Mouse (Mus musculus): ENCODE results near the gene Sfi1. TPM values are rescaled to one million over a fixed set of nuclear protein-coding genes. Genes with fewer than 3 reads are reported as not detected.
"Not testable (repeated sequence)": the region's sequence is repeated elsewhere in the genome, so short reads cannot be mapped to it uniquely, and the experiment has no call there.

Sfi1 gene
- total RNA-seq, 2 experiments from 2014 or later: 10.4 to 18.0 TPM

DNA sequence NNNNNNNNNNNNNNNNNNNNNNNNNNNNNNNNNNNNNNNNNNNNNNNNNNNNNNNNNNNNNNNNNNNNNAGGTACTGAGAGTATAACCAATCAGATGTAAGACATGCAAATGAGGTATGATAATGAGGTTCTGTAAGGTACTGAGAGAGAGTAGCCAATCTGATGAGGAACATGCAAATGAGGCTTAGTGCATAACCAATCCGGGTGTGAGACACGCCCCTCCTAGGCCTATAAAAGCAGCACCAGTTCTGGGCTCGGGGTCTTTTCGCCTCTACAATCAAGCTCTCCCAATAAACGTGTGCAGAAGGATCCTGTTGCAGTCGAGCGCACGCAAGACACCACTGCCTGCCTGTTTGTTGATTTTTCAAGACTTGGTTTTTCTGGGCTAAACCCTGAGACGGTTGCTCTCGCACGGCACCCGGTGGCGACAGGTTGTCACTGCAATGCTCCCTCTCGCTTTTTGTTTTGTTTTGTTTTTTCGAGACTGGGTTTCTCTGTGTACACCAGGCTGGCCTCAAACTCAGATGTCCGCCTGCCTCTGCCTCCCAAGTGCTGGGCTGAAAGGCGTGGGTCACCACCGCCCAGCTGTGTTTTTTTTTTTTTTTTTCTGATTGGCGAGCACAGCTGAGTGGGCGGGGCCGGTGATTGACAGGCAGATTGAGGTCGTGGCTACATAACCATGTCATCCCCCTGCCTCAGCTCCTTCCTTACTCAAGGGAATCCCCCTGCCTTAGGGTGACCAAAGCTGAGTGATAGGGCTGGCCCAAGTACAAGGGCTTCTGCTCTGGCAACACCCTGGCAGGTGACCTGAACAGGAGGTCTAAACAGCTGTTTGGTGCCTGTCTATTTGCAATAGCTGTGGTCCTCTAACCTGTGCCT, 68.1 kb downstream of the Sfi1 start:
- peak; percentile 0 for ATAC-seq (replicated peaks; ENCODE audit: poor library complexity, severe bottlenecking)

DNA sequence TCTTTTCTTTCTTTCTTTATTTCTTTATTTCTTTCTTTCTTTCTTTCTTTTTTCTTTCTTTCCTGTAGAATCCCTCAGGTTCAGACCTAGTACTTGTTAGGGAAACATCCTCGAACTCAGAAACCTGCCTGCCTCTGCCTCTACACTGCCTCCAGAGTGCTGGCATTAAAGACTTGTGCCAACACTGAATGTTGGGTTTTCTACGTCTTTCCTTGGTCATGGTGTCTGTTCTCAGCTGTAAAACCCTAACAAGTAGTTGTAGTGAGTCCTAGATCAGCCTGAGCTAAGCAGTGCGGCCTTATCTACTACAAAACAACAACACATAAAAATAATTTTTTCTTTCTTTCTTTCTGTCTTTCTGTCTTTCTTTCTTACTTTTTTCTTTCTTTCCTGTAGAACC, 78.9 kb downstream of the Sfi1 start:
- no peak for ATAC-seq (replicated peaks; ENCODE audit: poor library complexity, severe bottlenecking)

DNA sequence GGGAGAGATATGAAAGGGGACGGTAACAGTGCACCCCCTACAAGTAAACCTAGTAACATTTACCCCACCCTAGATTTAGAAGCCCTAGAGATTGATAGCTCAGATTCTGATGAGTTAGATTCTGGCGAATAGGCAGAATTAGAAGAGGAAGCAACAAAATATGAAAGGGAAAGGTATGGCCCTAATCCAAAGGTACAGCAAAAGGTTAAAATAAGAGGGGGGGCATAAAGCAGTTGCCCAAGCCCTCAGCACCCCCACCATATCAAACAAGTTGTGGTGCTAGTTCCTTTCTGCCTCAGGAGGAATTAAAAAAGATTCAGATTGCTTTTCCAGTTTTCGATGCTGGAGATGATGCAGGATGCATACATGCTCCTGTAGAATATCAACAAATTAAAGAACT, 87.1 kb downstream of the Sfi1 start:
- ATAC-seq (replicated peaks; ENCODE audit: poor library complexity, severe bottlenecking): no peak

DNA sequence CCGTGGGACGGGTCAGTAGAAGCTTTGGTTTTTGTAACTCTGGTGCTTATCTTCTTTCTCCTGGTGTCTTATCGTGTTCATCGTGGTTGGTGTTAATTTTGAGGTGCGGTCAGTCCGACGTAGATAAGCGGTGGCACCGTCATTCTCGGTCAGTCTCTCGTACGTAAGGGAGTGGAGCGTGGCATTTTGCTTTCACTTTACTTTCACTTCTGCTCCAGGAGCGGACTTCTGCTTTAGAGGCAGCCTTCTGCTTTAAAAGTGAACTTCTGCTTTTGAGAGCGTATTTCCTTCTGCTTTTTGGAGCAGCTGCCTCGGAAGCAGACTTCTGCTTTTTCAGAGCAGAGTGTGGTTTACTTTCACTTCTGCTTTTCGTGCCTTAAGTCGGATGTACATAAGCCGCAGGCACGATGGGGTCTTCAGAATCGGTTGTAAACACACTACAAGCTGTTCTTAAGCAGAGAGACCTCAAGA, 88.0 kb downstream of the Sfi1 start:
- peak; percentile 89 for ATAC-seq (replicated peaks; ENCODE audit: poor library complexity, severe bottlenecking)

DNA sequence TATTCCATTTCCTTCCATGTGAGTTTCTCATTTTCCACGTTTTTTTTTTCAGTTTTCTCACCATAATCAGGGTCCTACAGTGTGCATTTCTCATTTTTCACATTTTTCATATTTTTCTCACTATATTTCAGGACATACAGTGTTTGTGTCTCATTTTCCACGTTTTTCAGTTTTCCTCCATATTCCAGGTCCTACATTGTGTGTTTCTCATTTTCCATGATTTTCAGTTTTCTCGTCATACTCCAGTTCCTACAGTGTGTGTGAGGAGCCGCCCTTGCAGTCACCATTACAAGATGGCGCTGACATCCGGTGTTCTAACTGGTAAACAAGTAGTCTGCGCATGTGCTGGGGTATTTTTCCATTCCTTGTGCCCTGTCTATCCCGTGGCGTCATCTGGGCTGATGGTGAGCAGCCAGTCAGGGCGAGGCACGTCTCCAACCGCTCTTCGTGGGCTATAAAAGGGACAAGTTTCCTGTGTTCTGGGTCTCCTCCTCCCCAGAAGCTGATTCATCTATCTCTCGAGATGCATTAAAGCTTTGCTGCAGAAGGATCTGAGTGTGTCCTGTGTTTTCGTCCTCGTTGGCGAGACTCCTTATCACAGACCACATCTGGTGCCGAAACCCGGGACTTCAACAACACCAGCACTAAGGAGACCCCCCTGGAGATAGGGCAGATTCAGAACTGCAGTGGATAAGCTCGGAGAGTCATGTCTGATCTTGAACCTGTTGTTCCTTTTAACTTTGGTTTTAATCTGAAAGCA, 88.6 kb downstream of the Sfi1 start:
- peak; percentile 38 for ATAC-seq (replicated peaks; ENCODE audit: poor library complexity, severe bottlenecking)

DNA sequence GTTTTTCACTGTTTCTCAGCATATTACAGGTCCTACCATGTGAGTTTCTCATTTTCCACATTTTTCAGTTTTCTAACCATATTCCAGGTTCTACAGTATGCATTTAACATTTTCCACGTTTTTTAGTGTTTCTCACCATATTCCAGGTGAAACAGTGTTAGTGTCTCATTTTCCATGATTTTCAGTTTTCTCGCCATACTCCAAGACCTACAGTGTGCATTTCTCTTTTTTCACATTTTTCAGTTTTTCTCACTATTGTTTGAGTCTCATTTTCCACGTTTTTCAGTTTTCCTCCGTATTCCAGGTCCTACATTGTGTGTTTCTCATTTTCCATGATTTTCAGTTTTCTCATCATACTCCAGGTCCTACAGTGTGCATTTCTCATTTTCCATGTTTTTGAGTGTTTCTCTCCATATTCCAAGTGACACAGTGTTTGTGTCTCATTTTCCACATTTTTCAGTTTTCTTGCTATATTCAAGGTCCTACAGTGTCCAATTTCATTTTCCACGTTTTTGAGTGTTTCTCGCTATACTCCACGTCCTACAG, 89.6 kb downstream of the Sfi1 start:
- ATAC-seq (replicated peaks; ENCODE audit: poor library complexity, severe bottlenecking): no peak

DNA sequence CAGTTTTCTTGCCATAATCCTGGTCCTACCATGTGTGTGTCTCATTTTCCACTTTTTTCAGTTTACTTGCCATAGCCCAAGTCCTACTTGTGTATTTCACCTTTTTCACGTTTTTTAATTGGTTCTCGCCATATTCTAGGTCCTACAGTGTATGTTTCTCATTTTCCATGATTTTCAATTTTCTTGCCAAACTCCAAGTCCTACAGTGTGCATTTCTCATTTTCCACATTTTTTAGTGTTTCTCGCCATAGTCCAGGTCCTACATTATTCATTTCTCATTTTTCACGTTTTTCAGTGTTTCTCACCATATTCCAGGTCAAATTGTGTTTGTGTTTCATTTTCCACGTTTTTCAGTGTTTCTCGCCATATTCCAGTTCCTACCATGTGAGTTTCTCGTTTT, 90.6 kb downstream of the Sfi1 start:
- not testable (repeated sequence) for ATAC-seq (replicated peaks; ENCODE audit: poor library complexity, severe bottlenecking)

DNA sequence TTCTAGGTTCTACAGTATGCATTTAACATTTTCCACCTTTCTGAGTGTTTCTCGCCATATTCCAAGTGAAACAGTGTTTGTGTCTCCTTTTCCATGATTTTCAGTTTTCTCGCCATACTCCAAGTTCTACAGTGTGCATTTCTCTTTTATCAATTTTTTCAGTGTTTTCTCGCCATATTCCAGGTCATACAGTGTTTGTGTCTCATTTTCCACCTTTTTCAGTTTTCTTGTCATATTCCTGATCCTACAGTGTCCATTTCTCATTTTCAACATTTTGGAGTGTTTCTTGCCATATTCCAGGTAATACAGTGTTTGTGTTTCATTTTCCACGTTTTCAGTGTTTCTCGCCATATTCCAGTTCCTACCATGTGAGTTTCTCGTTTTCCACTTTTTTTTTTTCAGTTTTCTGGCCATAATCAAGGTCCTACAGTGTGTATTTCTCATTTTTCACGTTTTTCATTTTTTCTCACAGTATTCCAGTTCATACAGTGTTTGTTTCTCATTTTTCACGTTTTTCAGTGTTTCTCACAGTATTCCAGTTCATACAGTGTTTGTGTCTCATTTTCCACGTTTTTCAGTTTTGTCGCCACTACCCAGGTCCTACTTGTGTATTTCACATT, 91.3 kb downstream of the Sfi1 start:
- ATAC-seq (replicated peaks; ENCODE audit: poor library complexity, severe bottlenecking): no peak

DNA sequence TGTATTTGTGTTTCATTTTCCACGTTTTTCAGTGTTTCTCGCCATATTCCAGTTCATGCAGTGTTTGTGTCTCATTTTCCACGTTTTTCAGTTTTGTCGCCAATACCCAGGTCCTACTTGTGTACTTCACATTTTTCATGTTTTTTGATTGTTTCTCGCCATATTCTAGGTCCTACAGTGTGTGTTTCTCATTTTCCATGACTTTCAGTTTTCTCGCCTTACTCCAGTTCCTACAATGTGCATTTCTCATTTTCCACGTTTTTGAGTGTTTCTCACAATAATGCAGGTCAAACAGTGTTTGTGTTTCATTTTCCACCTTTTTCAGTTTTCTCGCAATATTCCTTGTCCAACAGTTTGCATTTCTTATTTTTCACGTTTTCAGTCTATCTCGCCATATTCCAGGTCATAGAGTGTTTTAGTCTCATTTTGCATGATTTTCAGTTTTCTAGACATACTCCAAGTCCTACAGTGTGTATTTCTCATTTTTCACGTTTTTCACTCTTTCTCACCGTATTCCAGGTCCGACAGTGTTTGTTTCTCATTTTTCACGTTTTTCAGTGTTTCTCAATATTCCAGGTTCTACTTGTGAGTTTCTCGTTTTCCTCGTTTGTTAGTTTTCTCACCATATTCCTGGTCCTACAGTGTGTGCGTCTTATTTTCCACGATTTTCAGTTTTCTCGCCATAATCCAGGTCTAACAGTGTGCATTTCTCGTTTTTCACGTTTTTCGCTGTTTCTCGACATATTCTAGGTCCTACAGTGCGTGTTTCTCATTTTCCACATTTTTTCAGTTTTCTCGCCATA, 92.0 kb downstream of the Sfi1 start:
- ATAC-seq (replicated peaks; ENCODE audit: poor library complexity, severe bottlenecking): no peak

DNA sequence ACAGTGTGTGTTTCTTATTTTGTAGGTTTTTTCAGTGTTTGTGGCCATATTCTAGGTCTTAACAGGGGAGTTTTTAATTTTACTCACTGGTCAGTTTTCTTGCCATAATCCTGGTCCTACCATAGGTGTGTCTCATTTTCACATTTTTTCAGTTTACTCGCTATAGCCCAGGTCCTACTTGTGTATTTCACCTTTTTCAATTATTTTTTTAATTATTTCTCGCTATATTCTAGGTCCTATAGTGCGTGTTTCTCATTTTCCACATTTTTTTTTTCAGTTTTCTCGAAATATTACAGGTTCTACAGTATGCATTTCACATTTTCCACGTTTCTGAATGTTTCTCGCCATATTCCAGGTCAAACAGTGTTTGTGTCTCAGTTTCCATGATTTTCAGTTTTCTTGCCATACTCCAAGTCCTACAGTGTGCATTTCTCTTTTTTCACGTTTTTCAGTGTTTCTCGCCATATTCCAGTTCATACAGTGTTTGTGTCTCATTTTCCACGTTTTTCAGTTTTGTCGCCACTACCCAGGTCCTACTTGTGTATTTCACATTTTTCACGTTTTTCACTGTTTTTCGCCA, 93.1 kb downstream of the Sfi1 start:
- peak; percentile 38; the same call in 1 of the 2 replicates for ATAC-seq (replicated peaks; ENCODE audit: poor library complexity, severe bottlenecking)

Other genes starting within 250 kb of the Sfi1 start
- gene Eif4enif1, start 8.9 kb upstream of the Sfi1 start, total RNA-seq (2014; fragmentation: Nextera tagmentation): 67.8 and 75.2 TPM in 2 replicates
- 35.2 and 51.4 TPM in 2 replicates for gene Eif4enif1, start 8.9 kb upstream of the Sfi1 start, total RNA-seq (2017)
- 132 and 172 TPM in 2 replicates for gene Drg1, start 73.0 kb upstream of the Sfi1 start, total RNA-seq (2014; fragmentation: Nextera tagmentation)
- gene Drg1, start 73.0 kb upstream of the Sfi1 start, total RNA-seq (2017): 229 and 265 TPM in 2 replicates
- 98.0 and 105 TPM in 2 replicates for gene Patz1, start 95.4 kb upstream of the Sfi1 start, total RNA-seq (2014; fragmentation: Nextera tagmentation)
- 65.0 and 73.9 TPM in 2 replicates for gene Patz1, start 95.4 kb upstream of the Sfi1 start, total RNA-seq (2017)
- 30.2 and 35.9 TPM in 2 replicates for gene Pik3ip1, start 136.9 kb upstream of the Sfi1 start, total RNA-seq (2014; fragmentation: Nextera tagmentation)
- 44.8 and 63.1 TPM in 2 replicates for gene Pik3ip1, start 136.9 kb upstream of the Sfi1 start, total RNA-seq (2017)
- gene Limk2, start 215.7 kb upstream of the Sfi1 start, total RNA-seq (2014; fragmentation: Nextera tagmentation): 15.2 and 29.8 TPM in 2 replicates
- 12.1 and 24.2 TPM in 2 replicates for gene Limk2, start 215.7 kb upstream of the Sfi1 start, total RNA-seq (2017)